Mouse (Mus musculus): ENCODE results near the gene Wdr31. TPM values are rescaled to one million over a fixed set of nuclear protein-coding genes. Genes with fewer than 3 reads are reported as not detected.
A peak's percentile ranks its signal among the peaks of the same experiment; 100 is the strongest.
"Not testable (repeated sequence)": the region's sequence is repeated elsewhere in the genome, so short reads cannot be mapped to it uniquely, and the experiment has no call there.

Gene Wdr31
- polyA plus RNA-seq, 1 experiment = 0.51 TPM

DNA sequence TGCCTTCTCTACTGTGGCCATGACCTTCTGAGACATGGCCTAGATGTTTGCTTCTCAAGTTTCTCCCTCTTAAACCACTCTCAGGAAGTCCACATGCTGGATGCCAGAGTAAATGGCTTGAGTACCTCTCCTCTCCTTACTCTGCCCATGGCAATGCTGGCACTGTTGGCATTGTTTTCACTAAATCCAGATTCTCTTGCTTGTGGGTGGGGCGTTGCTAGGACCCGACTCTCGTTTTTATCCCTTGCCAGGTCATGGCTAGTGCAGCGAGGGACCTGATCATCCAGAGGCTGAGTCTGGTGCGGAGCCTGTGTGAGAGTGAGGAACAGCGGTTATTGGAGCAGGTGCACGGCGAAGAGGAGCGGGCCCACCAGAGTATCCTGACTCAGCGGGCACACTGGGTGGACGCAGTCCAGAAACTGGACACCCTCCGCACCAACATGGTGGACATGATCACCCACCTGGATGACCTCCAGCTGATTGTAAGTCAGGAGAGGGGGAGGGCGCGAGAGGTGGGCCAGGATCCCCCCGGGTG, 15.5 kb upstream of the Wdr31 start:
- no peak overlapping the region for H3K4me3 ChIP-seq (ENCODE audit: extremely low read depth, insufficient read depth, insufficient read length)
- no peaks in the 10 kb centered on the region for H3K36me3 ChIP-seq (ENCODE audit: control insufficient read depth, insufficient read depth, low read length)
- DNase-seq (ENCODE audit: low read depth in 1 of 2, low spot score in 2 of 2) = no peak
- WGBS = 95% methylated on average over 15 of the region's 15 CpGs
- H3K27ac ChIP-seq (ENCODE audit: insufficient read depth, low read length) = no peak overlapping the region
- H3K4me1 ChIP-seq (ENCODE audit: control insufficient read depth, insufficient read depth, insufficient read length) = no peaks in the 10 kb centered on the region
- H3K27me3 ChIP-seq (ENCODE audit: control insufficient read depth, insufficient read depth, low read length) = no peaks in the 10 kb centered on the region
- no peak for TF ChIP-seq POLR2A (IDR thresholded peaks at IDR 0.05; ENCODE audit: low read depth, low read length)
- TF ChIP-seq CTCF (IDR thresholded peaks at IDR 0.05; ENCODE audit: extremely low read depth, insufficient read depth, insufficient read length, insufficient replicate concordance) = no peak

DNA sequence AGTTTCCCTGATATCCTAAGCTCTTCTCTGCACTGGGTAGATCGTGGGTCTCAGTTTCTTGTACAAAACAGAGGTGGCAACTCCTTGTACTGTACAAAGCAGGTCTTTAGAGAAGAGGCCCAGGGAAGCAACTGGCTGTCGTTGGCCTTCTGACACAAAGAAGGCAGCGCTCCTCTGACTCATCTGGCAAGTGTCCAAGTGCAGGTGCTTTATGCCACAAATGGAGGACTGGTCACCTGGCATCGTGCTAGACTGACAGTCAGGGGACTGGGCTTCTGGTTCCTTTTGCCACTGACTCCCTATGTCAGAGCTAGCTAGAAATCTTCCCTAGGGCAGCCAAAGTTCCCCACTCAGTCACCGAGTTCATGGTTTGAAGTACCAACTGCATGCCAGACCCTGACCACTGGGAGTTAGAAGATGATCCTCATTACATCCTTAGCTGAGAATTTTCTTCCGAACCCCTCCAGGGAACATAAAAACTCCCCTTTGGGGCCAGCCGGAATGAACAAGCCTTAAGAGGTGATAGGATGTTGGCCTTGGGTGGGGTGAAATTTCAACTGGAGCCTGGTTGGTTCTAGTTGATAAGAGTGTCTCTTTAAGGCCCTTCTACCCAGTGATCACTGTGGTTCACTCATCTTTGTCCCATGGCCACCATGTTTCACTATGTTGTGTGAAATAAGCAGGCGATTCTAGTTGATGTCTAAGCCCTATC, 14.9 kb upstream of the Wdr31 start:
- 67% methylated on average over 8 of the region's 8 CpGs for WGBS
- no peaks in the 10 kb centered on the region for H3K36me3 ChIP-seq (ENCODE audit: control insufficient read depth, insufficient read depth, low read length)
- peaks cover 3% of the 10 kb centered on the region; the same call in 1 of the 2 replicates for H3K4me1 ChIP-seq (ENCODE audit: control insufficient read depth, insufficient read depth, insufficient read length)
- H3K27me3 ChIP-seq (ENCODE audit: control insufficient read depth, insufficient read depth, low read length) = no peaks in the 10 kb centered on the region
- no peak overlapping the region for H3K4me3 ChIP-seq (ENCODE audit: extremely low read depth, insufficient read depth, insufficient read length)
- no peak for TF ChIP-seq CTCF (IDR thresholded peaks at IDR 0.05; ENCODE audit: extremely low read depth, insufficient read depth, insufficient read length, insufficient replicate concordance)
- no peak for TF ChIP-seq POLR2A (IDR thresholded peaks at IDR 0.05; ENCODE audit: low read depth, low read length)
- H3K27ac ChIP-seq (ENCODE audit: insufficient read depth, low read length) = no peak overlapping the region
- DNase-seq (ENCODE audit: low read depth in 1 of 2, low spot score in 2 of 2) = no peak

DNA sequence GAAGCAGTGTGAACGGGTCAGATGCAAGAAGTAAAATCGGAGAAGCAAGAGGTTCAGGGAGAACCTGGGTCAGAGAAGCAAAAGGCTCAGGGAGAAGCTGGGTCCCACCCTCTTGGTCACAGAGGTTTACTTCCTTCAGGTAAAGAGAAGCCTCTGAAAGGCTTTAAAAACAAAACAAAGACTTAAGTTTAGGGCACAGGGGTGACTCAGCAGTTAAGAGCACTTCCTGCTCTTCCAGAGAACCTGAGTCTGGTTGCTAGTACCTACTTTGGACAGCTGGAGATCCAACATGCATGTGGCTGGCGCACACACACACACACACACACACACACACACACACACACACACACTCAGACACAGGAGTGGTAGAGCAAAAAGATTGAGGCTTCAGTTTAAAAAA, 14.2 kb upstream of the Wdr31 start:
- Histone ChIP-seq H3K4me1 (ENCODE audit: control insufficient read depth, insufficient read depth, insufficient read length) (peaks cover 8% of the 10 kb centered on the region), H3K27me3 (ENCODE audit: control insufficient read depth, insufficient read depth, low read length) (no peaks in the 10 kb centered on the region), H3K4me3 (ENCODE audit: extremely low read depth, insufficient read depth, insufficient read length) (no peak overlapping the region), H3K36me3 (ENCODE audit: control insufficient read depth, insufficient read depth, low read length) (no peaks in the 10 kb centered on the region), H3K27ac (ENCODE audit: insufficient read depth, low read length) (no peak overlapping the region)
- DNase-seq (ENCODE audit: low read depth in 1 of 2, low spot score in 2 of 2) = no peak
- TF ChIP-seq POLR2A (IDR thresholded peaks at IDR 0.05; ENCODE audit: low read depth, low read length) (no peak), CTCF (IDR thresholded peaks at IDR 0.05; ENCODE audit: extremely low read depth, insufficient read depth, insufficient read length, insufficient replicate concordance) (no peak)
- WGBS = 49% methylated on average over 3 of the region's 3 CpGs

DNA sequence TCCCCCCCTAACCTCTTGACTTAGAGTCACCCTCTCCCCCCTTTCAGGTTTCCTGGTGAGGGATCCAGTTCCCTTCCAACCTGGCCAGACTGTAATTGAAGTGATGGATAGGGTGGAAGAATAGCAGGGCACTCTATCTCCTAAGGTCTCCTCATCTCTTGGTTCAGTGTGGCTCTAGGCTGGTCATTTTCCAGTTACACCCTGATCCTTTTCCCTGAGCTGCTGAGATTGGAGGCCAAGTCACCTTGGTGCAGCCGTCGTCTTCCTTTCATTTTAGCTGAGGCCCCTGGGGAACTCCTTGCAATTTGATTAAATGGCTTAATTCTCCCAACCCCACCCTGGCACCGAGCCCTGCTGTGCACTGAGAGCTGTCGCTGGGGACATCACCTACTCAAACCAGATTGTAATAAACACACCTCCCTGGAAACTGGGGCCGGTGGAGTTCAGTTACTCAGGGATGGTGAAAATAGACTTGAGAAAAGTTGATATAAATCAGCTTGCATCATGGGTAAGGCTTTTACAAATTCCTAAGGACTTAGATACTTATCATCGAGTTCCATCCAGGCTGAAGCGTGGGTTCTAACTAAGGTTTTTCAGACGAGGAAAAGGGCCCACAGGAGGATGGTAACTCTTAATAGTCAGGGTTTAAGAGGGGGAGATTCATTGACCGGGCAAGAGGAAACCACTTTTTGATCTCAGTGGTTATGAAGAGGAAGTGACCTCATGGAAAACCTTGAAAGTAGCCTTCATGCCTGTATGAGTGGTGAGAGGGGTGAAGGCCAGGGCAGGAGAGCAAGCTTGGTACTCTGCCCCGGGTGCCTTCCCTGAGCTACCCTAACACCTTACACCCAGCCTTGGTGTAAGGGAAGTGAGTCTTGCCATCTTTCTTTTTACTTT, 10.3 kb upstream of the Wdr31 start:
- no peak overlapping the region for H3K4me3 ChIP-seq (ENCODE audit: extremely low read depth, insufficient read depth, insufficient read length)
- TF ChIP-seq POLR2A (IDR thresholded peaks at IDR 0.05; ENCODE audit: low read depth, low read length) (no peak), CTCF (IDR thresholded peaks at IDR 0.05; ENCODE audit: extremely low read depth, insufficient read depth, insufficient read length, insufficient replicate concordance) (no peak)
- H3K4me1 ChIP-seq (ENCODE audit: control insufficient read depth, insufficient read depth, insufficient read length) = peaks cover 13% of the 10 kb centered on the region
- H3K36me3 ChIP-seq (ENCODE audit: control insufficient read depth, insufficient read depth, low read length) = no peaks in the 10 kb centered on the region
- H3K27ac ChIP-seq (ENCODE audit: insufficient read depth, low read length) = peak overlapping the region; percentile 43
- no peaks in the 10 kb centered on the region for H3K27me3 ChIP-seq (ENCODE audit: control insufficient read depth, insufficient read depth, low read length)
- peak; percentile 30 to 75 for DNase-seq (ENCODE audit: low read depth in 1 of 2, low spot score in 2 of 2)
- 8% methylated on average over 10 of the region's 10 CpGs for WGBS

DNA sequence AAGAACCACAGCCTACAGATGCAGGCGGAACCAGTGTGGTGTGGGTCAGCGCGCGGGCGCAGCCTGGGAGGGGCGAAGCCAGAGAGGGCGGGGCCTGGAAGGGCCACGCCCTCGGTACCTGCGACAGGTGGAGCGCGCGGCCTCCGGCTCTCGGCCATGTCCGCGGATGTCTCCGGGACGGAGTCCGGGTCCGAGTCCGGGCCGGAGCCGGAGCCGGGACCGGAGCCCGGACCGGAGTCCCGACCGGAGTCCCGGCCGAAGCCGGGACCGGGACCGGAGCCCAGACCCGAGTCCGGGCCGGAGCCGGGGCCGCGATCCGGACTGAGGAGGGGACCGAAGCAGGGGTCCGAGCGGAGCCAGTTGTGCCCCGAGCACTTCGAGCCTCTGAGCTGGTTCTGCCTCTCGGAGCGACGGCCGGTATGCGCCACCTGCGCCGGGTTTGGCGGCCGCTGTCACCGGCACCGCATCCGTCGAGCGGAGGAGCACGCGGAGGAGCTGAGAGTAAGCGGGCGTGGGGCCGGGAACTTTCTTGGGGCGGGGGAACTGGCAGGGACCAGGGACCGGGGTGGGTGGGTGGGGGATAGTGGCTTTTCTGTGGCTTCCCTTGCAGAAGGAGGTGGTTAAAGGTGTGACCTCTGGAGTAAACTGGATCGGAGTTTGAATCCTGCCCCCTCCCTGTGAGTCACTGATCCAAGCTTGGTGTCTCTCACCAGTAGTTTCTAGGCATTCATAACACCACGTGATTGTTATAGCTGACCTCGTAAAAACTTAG, 9.4 kb upstream of the Wdr31 start, which contains the start of gene Bspry:
Gene Bspry, plus strand, starts transcription at position 117 of the 772 bp plus-strand sequence.
- Histone ChIP-seq H3K4me1 (ENCODE audit: control insufficient read depth, insufficient read depth, insufficient read length) (peaks cover 13% of the 10 kb centered on the region), H3K27me3 (ENCODE audit: control insufficient read depth, insufficient read depth, low read length) (no peaks in the 10 kb centered on the region), H3K27ac (ENCODE audit: insufficient read depth, low read length) (peak within 1 kb of the TSS; percentile 50), H3K4me3 (ENCODE audit: extremely low read depth, insufficient read depth, insufficient read length) (peak within 1 kb of the TSS; percentile 49), H3K36me3 (ENCODE audit: control insufficient read depth, insufficient read depth, low read length) (no peaks in the 10 kb centered on the region)
- 2% methylated on average over 71 of the region's 71 CpGs for WGBS
- TF ChIP-seq CTCF (IDR thresholded peaks at IDR 0.05; ENCODE audit: extremely low read depth, insufficient read depth, insufficient read length, insufficient replicate concordance) (no peak), POLR2A (IDR thresholded peaks at IDR 0.05; ENCODE audit: low read depth, low read length) (no peak)
- peak in 1 of 2 experiments; percentile 49 for DNase-seq (ENCODE audit: low read depth in 1 of 2, low spot score in 2 of 2)

DNA sequence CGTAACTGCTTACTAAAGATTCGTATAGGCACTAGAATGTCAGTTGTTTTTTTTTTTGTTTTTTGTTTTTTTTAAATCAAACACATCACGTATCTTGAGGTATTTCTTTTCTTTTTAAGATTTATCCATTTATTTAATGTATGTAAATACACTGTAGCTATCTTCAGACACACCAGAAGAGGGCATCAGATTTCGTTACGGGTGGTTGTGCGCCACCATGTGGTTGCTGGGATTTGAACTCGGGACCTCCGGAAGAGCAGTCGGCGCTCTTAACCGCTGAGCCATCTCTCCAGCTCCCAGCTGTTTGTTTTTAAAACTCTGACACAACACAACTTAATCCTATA, 8.9 kb upstream of the Wdr31 start:
- not testable (repeated sequence) for H3K36me3 ChIP-seq (ENCODE audit: control insufficient read depth, insufficient read depth, low read length); DNase-seq (ENCODE audit: low read depth in 1 of 2, low spot score in 2 of 2); H3K27me3 ChIP-seq (ENCODE audit: control insufficient read depth, insufficient read depth, low read length)
- WGBS = 9% methylated on average over 11 of the region's 11 CpGs
- peaks cover 13% of the 10 kb centered on the region for H3K4me1 ChIP-seq (ENCODE audit: control insufficient read depth, insufficient read depth, insufficient read length)
- H3K4me3 ChIP-seq (ENCODE audit: extremely low read depth, insufficient read depth, insufficient read length) = peak overlapping the region; percentile 49
- peak overlapping the region; percentile 50; the same call in 1 of the 2 replicates for H3K27ac ChIP-seq (ENCODE audit: insufficient read depth, low read length)

Data from spleen, adult 2 months (tissue).